Mouse (Mus musculus): Measurements from ENCODE around the gene Shc3.

DNA sequence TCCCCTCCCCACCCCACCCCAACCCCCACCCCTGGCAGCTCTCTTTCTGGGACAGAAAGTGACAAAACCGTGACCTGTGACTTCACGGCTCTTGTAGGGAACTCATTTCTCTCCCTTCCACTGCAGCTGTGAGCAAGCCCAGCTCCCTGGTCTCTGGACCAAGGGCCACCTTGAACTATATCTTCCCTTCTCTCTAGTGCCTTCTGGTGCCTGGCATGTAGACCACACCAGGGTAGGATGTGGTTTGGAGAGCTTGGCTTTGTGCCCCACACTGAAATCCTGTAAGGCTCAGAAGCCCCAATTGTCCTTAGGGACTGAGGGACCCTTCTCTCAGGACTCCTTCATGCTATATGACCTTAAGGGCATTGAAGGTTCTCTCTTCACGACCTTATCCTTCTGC is 135.8 kb downstream of the Shc3 start:
- TF ChIP-seq TAL1 (IDR thresholded peaks at IDR 0.05; ENCODE audit: low read length) (no peak), GATA1 (IDR thresholded peaks at IDR 0.05; ENCODE audit: low read length) (no peak)

All from erythroblast, embryonic 14.5 days (primary cell).